Mouse (Mus musculus) G1E (cell line): ENCODE measurements around the gene Gm28038.
A peak's percentile ranks its signal among the peaks of the same experiment; 100 is the strongest.

Source experiments
- CTCF ChIP-seq: IDR thresholded peaks from 2 replicates; pipeline ENCODE4 v1.5.1; 2012; ENCODE audit warnings: low read depth, low read length, inconsistent platforms, mixed read lengths
- GATA1 ChIP-seq: IDR thresholded peaks from 2 replicates; pipeline ENCODE4 v1.6.1; 2012; ENCODE audit warnings: borderline replicate concordance, low read length, inconsistent platforms, mixed read lengths
- TAL1 ChIP-seq: conservative IDR thresholded peaks from 2 replicates; pipeline ENCODE4 v1.6.1; 2012; ENCODE audit warnings: low read depth, low read length, inconsistent platforms, mixed read lengths

DNA sequence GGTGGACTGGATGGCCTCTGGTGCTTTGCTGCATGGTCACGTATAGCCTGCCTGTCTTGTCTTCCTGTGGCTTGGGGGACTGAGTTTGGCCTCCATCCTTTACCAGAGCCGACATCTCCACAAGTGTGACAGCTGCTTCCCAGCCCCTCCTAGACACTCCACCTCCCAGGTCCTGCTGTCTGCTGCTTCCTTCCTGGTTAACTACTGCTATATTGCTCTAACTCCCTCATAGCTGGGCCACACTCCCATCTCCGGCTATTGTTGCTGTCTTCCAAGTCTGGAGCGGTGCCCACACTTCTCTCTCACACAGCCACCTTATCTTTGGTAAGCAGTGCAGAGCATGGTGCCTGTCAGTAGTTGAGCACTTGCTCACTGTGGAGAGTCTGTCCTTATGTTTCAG, 41.1 kb upstream of the Gm28038 start:
- TF ChIP-seq CTCF (no peak), TAL1 (0 out of 2 replicates have a peak, but pooled peaks have one; percentile 14), GATA1 (no peak)
